Mouse (Mus musculus): Measurements from ENCODE around the gene Zmym2.

Zmym2 gene

GRCm38 (mm10) chr14:56935481-56935880 is 49.0 kb downstream of the Zmym2 start:
- no peak for DNase-seq

- DNase-seq: no peak
These were observed 53.5 kb downstream of the Zmym2 start for GRCm38 (mm10) chr14:56939903-56940302.

GRCm38 (mm10) chr14:56952928-56953327 is 66.5 kb downstream of the Zmym2 start:
- DNase-seq: no peak

- no peak for DNase-seq
These were observed 67.9 kb downstream of the Zmym2 start for GRCm38 (mm10) chr14:56954393-56954792.

GRCm38 (mm10) chr14:56963969-56964734 is 77.7 kb downstream of the Zmym2 start:
- DNase-seq: no peak

- DNase-seq: no peak
These were observed 83.2 kb downstream of the Zmym2 start for GRCm38 (mm10) chr14:56969653-56970052.

- no peak for DNase-seq
These were observed 83.7 kb downstream of the Zmym2 start for GRCm38 (mm10) chr14:56970160-56970559.

- DNase-seq: no peak
These were observed 91.7 kb downstream of the Zmym2 start for GRCm38 (mm10) chr14:56978045-56978655.

GRCm38 (mm10) chr14:56988621-56989020 is 102.2 kb downstream of the Zmym2 start:
- no peak for DNase-seq

All from cerebellum, adult 11 months (tissue).